Mouse (Mus musculus) left cerebral cortex, adult 2 months (tissue): ENCODE data around the gene Gna13. TPM values are rescaled to one million over a fixed set of nuclear protein-coding genes. Genes with fewer than 3 reads are reported as not detected.
A peak's percentile ranks its signal among the peaks of the same experiment; 100 is the strongest.

ENCODE experiments used
- DNase-seq, 2 experiments: peaks; one replicate each; pipeline ENCODE4 v3.0.0; 2021 to 2022; ENCODE audit warnings: low spot score in 2 of 2, mixed read lengths in 1 of 2; ENCODE audit errors: extremely low spot score in 1 of 2
- H3K27ac ChIP-seq: fragments of 200-600 bp; 2 replicates; pipeline ENCODE4 v1.8.1; 2022
- H3K4me3 ChIP-seq: fragments of 200-600 bp; 2 replicates; pipeline ENCODE4 v1.8.1; 2022
- CTCF ChIP-seq: fragments of 200-600 bp; IDR thresholded peaks from 2 replicates; pipeline ENCODE4 v1.8.1; 2022; ENCODE audit warnings: antibody characterized with exemption, mild to moderate bottlenecking, moderate library complexity
- intact Hi-C: fragments of 180-260 bp; cut with DNase I; formaldehyde crosslinking; loops from one replicate; pipeline ENCODE4 v1.15.1; 2025
- total RNA-seq, 2 experiments: library from RNA; stranded (reverse); gene quantifications; 2 replicates each; pipeline ENCODE4 v1.2.3; 2021

The Gna13 gene
- total RNA-seq, 2 experiments from 2014 or later: 45.0 to 47.7 TPM

GRCm38 (mm10) chr11:109434233-109434798, 71.7 kb downstream of the Gna13 start:
- H3K4me3 ChIP-seq: no peak overlapping the region
- no peak overlapping the region for H3K27ac ChIP-seq
- no peak for TF ChIP-seq CTCF
- no peak for DNase-seq
- intact Hi-C loops: no loop called here

- Histone ChIP-seq H3K4me3 (no peak overlapping the region), H3K27ac (no peak overlapping the region)
- intact Hi-C loops: loop anchor here (5.0 kb wide), 1 partner anchor 190 kb away; no protein-coding TSS in a partner anchor
- no peak for DNase-seq
- no peak for TF ChIP-seq CTCF
Observed at GRCm38 (mm10) chr11:109436889-109437288, 74.3 kb downstream of the Gna13 start.

- TF ChIP-seq CTCF: no peak
- H3K4me3 ChIP-seq: no peak overlapping the region
- intact Hi-C loops: loop anchor here (5.0 kb wide), 1 partner anchor 192 kb away; no protein-coding TSS in a partner anchor
- DNase-seq: no peak
- H3K27ac ChIP-seq: no peak overlapping the region
Observed at GRCm38 (mm10) chr11:109439209-109439608, 76.6 kb downstream of the Gna13 start.

GRCm38 (mm10) chr11:109439829-109440340, 77.3 kb downstream of the Gna13 start:
- intact Hi-C loops: loop anchor here (5.0 kb wide), 1 partner anchor 193 kb away; no protein-coding TSS in a partner anchor
- peak; percentile 16 for TF ChIP-seq CTCF
- DNase-seq: peak; percentile 58 to 60
- H3K27ac ChIP-seq: peak overlapping the region; percentile 3; the same call in 1 of the 2 replicates
- H3K4me3 ChIP-seq: peak overlapping the region; percentile 47

- no peak overlapping the region for H3K27ac ChIP-seq
- TF ChIP-seq CTCF: no peak
- intact Hi-C loops: no loop called here
- no peak overlapping the region for H3K4me3 ChIP-seq
- DNase-seq: no peak
Observed at GRCm38 (mm10) chr11:109440641-109441040, 78.0 kb downstream of the Gna13 start.

- Histone ChIP-seq H3K27ac (no peak overlapping the region), H3K4me3 (no peak overlapping the region)
- intact Hi-C loops: no loop called here
- peak; percentile 49 for TF ChIP-seq CTCF
- DNase-seq: no peak
Observed at GRCm38 (mm10) chr11:109441119-109441518, 78.5 kb downstream of the Gna13 start.

- intact Hi-C loops: no loop called here
- no peak for DNase-seq
- H3K4me3 ChIP-seq: no peak overlapping the region
- H3K27ac ChIP-seq: no peak overlapping the region
- no peak for TF ChIP-seq CTCF
Observed at GRCm38 (mm10) chr11:109442166-109442730, 79.6 kb downstream of the Gna13 start.

GRCm38 (mm10) chr11:109443468-109444263, 81.0 kb downstream of the Gna13 start:
- no peak overlapping the region for H3K4me3 ChIP-seq
- intact Hi-C loops: no loop called here
- H3K27ac ChIP-seq: no peak overlapping the region
- DNase-seq: no peak
- peak; percentile 5; the same call in 1 of the 2 replicates for TF ChIP-seq CTCF

GRCm38 (mm10) chr11:109444600-109444999, 82.0 kb downstream of the Gna13 start:
- DNase-seq: no peak
- peak; percentile 43 for TF ChIP-seq CTCF
- intact Hi-C loops: no loop called here
- no peak overlapping the region for H3K27ac ChIP-seq
- H3K4me3 ChIP-seq: no peak overlapping the region

GRCm38 (mm10) chr11:109445438-109446035, 82.9 kb downstream of the Gna13 start:
- Histone ChIP-seq H3K4me3 (no peak overlapping the region), H3K27ac (no peak overlapping the region)
- no peak for DNase-seq
- peak; percentile 83 for TF ChIP-seq CTCF
- intact Hi-C loops: loop anchor here (1.0 kb wide), 2 partner anchors 139 to 415 kb away; no protein-coding TSS in a partner anchor

Other genes starting within 250 kb of the Gna13 start
- gene E030025P04Rik, start 218.5 kb upstream of the Gna13 start, total RNA-seq: not detected
- gene Rgs9, start 64.7 kb upstream of the Gna13 start, total RNA-seq: 10 to 100 TPM; 20.3 to 44.5 TPM
- not detected for gene 9930022D16Rik, start 51.1 kb downstream of the Gna13 start, total RNA-seq
- gene Amz2, start 63.1 kb downstream of the Gna13 start, total RNA-seq: 10 to 100 TPM; 49.5 TPM
- gene Arsg, start 110.5 kb downstream of the Gna13 start, total RNA-seq: 10 to 100 TPM; 10.2 to 11.1 TPM
- 10 to 100 TPM; 11.6 to 12.3 TPM for gene Slc16a6, start 110.8 kb downstream of the Gna13 start, total RNA-seq
- gene Wipi1, start 249.1 kb downstream of the Gna13 start, total RNA-seq: 10 to 100 TPM; 18.6 to 19.2 TPM